Mouse (Mus musculus) urinary bladder, postnatal 4 days (tissue): Measurements from ENCODE around the gene Oas2.
A peak's percentile ranks its signal among the peaks of the same experiment; 100 is the strongest.

Source experiments
- DNase-seq, 2 experiments: peaks; one replicate each; pipeline ENCODE4 v3.0.0; 2021 to 2022; ENCODE audit warnings: low spot score in 2 of 2

The Oas2 gene

GRCm38 (mm10) chr5:120732740-120733139, 16.9 kb downstream of the Oas2 start:
- no peak for DNase-seq

GRCm38 (mm10) chr5:120729319-120729718, 20.3 kb downstream of the Oas2 start:
- no peak for DNase-seq

GRCm38 (mm10) chr5:120725811-120726455, 23.7 kb downstream of the Oas2 start:
- DNase-seq: no peak

GRCm38 (mm10) chr5:120721005-120721404, 28.6 kb downstream of the Oas2 start:
- no peak for DNase-seq

GRCm38 (mm10) chr5:120718600-120719378, 30.9 kb downstream of the Oas2 start:
- no peak for DNase-seq

DNA sequence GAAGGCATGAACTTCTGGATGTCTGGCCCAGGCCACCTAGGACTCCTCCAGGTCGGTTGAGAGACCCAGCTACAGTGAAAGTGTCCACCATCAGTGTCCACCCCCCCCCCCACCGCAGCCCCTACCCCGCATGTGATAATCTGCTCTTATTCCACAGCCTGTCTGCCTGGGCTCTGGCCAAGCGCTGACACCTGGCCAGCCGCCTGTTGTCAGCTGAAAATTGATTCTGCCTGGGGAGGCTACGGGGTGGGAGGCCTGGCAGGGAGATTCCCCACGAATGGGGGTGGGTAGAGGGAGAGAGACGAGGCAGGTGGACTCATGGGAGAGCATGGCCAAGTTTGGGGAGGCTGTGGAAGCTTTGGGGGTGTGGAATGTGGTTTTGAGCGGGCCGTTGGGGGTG, 32.5 kb downstream of the Oas2 start:
- DNase-seq: no peak

DNA sequence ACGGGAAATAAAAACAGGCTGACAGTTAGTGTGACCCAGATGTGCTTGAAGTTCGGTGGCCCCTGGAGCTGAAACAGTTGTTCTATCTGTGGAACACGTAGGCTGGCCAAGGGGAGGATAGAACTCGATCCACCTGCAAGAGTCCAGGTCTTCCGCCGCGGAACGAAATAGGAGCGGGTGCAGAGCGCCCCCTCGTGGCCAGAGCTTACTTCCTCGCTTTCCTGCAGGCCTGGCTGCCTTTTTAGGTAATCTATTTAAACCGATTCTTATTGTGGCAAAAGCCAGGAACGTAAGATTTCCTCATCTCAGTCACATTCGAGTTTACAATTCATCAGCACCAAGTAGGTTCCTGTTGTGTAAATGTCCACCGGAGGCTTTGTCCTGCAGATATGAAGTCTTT, 35.3 kb downstream of the Oas2 start:
- DNase-seq: peak; percentile 59 to 78

DNA sequence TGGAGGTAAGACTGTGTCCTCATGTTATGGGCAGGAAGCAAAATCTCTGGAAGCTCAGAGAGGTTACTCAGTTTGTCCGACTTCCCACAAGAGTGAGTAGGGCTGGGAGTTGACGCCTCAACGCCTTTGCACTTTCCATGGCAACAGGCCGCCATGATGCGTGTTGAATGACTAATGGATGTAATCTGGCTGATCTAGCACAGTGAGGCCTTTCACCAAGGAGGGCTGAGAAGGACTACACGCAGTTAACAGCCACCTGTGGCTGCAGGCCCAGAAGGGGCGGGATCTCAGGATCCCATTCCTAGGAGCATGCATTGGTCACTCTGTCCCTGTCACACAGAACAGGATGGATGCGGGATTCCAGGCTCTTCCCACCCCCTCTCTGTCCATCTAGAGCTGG, 36.9 kb downstream of the Oas2 start:
- DNase-seq: no peak

DNA sequence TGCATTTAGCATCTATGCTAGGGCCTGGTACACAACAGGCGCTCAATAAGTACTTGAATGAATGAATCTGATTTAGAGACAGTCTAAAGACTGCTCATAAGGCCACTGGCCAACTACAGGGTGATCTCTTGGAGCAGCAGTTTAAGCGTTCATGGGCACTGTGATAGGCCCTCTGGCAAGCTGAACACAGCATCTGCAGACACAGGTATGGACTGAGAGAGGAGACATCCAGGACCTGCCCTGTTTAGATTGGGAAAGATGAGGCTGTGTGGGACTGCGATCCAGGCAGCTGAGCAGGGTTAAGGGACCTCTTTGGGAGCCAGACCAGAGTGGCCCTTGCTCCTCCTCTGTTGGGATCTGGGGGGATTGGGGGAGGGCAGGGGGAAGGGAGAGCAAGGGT, 37.8 kb downstream of the Oas2 start, which contains the start of gene Dtx1:
Dtx1 (minus strand) TSS at position 101 of the 400 bp plus-strand sequence.
- DNase-seq: no peak

DNA sequence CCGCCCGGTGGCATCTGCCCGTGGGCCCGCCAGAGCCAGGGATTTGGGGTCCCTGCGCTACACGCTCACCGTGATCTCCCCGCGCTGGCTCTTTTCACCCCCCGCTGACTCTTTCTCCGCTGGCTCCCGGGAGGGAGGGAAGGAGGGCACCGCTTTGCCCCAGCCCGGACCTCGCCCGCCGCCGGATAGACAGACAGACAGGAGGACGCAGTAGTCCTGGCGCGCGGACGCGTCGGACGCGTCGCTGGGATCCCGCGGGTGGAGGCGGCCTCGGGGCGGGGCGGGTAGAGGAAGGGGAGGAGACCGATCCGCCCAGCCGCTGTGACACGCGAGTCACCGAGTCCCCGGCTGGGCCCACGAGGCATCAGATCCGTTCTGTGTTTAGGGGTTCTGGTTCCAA, 38.2 kb downstream of the Oas2 start:
- DNase-seq: no peak

- DNase-seq: no peak
Observed at GRCm38 (mm10) chr5:120710826-120711248, 38.8 kb downstream of the Oas2 start.

DNA sequence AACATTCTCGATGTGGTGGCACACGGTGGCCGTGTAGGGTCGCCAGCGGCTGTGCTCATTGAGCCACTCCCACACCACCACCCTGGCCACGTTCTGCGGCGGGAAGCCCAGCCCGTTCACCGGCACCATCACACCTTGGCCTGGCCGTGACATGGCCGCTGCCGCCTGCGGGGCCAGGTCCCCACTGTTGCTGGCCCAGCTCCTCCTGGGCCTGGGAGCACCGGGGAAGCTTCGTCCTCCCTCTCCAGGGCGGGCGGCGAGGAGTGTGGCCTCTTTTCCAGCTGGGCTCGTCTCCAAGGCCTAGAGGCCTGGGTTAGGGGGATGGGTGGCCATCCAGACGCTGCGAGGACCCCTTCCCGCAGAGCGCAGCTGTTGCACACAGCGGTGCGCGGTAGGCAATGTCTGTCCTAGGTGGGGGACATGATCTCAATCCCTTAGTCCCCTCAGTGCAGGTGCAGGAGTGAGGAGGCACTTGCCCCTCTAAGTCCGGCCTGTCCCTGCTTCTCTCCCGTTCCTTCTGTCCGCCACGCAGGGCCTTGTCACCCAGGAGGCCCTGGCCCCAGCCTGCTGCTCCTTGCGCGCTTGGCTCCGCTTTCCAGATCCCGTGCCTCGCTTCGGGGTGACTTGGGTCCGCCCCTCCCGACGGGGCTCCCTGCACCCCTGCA, 39.4 kb downstream of the Oas2 start:
- peak in 1 of 2 experiments; percentile 39 for DNase-seq

GRCm38 (mm10) chr5:120706976-120707375, 42.7 kb downstream of the Oas2 start:
- no peak for DNase-seq

GRCm38 (mm10) chr5:120706541-120706940, 43.1 kb downstream of the Oas2 start:
- no peak for DNase-seq

DNA sequence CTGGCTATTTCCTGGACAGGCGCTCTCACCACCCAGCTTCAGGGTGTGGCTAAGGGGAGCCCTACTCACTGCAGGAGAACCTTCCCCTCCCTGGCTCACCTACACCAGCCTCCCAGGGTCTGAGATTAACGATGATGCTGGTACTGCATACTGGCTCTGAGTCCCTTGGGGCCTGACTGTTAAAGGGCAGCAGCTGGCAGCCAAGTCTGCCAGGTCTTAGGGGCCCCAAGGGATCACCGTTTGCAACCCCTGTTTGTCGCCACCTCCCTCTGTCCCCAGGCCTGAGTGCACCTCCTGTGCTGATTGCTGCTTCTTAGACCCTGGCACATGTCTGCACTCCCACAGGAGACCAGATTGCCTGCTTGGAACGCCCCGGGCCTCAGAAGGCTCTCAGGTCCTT, 45.2 kb downstream of the Oas2 start:
- DNase-seq: no peak

DNA sequence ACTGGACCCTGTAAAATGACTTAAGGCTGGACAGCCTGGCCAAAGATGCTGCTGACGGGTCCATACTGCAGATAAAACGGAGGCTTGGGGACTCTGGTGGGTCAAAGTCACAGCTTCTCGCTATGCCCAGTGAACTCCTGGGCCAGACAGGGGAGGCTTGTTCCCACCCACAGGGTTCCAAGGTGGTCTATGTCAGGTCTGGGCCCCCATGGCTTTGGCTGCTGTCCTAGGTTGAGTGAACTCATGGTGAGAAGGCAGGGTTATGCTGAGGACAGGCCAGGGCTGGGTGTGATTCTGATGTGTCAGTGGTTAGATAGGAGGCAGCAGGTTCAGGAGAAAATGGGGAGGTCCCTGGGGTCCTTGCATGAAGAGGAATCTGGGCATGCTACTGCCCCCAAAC, 46.0 kb downstream of the Oas2 start:
- DNase-seq: no peak

DNA sequence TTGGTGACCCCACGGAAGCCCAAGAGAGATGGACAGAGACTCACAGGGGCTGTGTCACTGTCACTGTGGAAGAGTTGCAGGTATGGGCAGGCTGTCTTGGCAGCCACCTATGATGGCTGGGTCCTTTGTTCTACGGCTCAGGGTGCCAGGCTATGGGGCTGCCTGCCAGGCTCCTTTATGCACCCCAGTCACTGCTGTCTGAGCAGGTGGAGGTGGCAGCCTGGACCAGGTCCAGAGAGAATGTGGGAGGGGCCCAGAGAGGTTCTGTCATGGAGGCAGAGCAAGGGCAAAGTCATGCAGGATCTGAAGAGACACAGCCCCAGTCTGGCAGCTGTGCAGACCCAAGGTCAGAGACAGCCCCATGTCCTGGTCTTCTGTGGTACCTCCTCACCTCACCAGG, 46.7 kb downstream of the Oas2 start:
- DNase-seq: no peak

DNA sequence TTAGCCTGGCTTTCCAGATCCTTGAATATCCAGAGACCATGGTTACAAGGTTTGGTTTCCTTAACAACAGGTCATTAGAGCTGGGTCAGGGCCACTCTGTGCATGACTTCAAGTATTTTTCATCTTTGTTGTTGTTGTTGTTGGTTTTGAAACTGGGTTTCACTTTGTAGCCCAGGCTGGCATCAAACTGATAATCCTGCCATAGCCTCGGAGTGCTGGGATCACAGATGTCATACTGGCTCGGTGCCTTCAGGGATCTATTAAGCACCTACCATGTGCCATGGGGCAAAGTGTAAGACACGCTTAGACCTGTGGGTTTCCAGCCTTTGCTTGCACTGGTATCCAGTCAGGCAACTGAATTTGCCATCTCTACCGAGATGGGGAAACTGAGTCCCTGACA, 47.2 kb downstream of the Oas2 start:
- no peak for DNase-seq

DNA sequence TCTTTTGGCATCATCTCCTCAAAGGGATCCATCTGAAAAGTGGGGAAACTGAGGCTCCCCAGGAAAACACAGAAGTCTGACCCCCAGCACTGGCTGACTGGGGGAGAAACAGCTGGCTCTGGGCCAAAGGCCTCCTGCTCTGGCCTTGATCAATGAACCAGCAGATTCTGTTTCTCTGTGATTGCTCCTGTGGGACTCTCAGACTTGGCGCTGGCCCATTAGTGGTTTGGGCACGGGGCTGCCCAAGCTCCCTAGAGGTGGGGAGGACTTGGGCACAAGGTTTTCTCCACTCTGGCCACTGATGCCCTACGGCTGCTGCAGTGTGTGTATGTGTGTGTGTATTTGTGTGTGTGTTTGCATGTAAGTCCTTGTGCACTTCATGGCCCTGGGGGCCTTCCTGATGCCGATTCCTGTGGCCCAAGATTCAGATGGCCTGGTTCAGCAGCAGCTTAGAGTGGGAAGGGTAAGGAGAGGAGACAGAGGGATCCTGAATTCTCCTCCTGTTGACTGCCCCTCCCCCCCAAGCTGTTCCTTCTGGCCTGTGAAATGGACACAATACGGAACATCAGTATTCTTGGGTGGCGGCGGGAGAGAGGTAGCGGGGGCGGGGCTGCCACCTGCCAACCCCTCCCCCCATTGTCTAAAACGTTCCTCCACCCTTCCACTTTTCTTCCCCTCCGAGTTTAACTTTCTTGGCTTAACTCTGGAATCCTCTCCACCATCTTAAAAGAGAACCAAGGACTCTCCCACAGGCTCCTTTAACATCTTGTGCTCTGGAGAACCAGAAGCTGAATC, 48.5 kb downstream of the Oas2 start:
- DNase-seq: no peak

- peak in 1 of 2 experiments; percentile 67 for DNase-seq
Observed at GRCm38 (mm10) chr5:120698801-120699391, 50.8 kb downstream of the Oas2 start.

- no peak for DNase-seq
Observed at GRCm38 (mm10) chr5:120698181-120698580, 51.5 kb downstream of the Oas2 start.

GRCm38 (mm10) chr5:120696865-120697264, 52.8 kb downstream of the Oas2 start:
- no peak for DNase-seq
